Mouse (Mus musculus): Measurements from ENCODE around the gene Swi5.

Gene Swi5

GRCm38 (mm10) chr2:32287923-32288367 lies at the start of gene Swi5:
Gene Swi5 (minus strand): TSS chr2:32288075.
- in situ Hi-C loops (cut with MboI; ENCODE audit: low pct_unique_long_range_greater_than_20kb in 1 of 2, low sequenced_read_pairs in 2 of 2, unreplicated experiment in 1 of 2), result loop anchor here in 1 of 2 experiments (10.0 kb wide), 1 partner anchor 153 kb away; no protein-coding TSS in a partner anchor

- in situ Hi-C loops (cut with MboI; ENCODE audit: low pct_unique_long_range_greater_than_20kb in 1 of 2, low sequenced_read_pairs in 2 of 2, unreplicated experiment in 1 of 2), result no loop called here
Observed at GRCm38 (mm10) chr2:32335888-32336287, 48.0 kb upstream of the Swi5 start.

- in situ Hi-C loops (cut with MboI; ENCODE audit: low pct_unique_long_range_greater_than_20kb in 1 of 2, low sequenced_read_pairs in 2 of 2, unreplicated experiment in 1 of 2), result no loop called here
Observed at GRCm38 (mm10) chr2:32332159-32332558, 44.3 kb upstream of the Swi5 start.

GRCm38 (mm10) chr2:32329531-32329930 lies 41.7 kb upstream of the Swi5 start:
- in situ Hi-C loops (cut with MboI; ENCODE audit: low pct_unique_long_range_greater_than_20kb in 1 of 2, low sequenced_read_pairs in 2 of 2, unreplicated experiment in 1 of 2), result no loop called here

GRCm38 (mm10) chr2:32328911-32329460 lies 41.1 kb upstream of the Swi5 start:
- in situ Hi-C loops (cut with MboI; ENCODE audit: low pct_unique_long_range_greater_than_20kb in 1 of 2, low sequenced_read_pairs in 2 of 2, unreplicated experiment in 1 of 2), result no loop called here

GRCm38 (mm10) chr2:32327200-32327599 lies 39.3 kb upstream of the Swi5 start:
- in situ Hi-C loops (cut with MboI; ENCODE audit: low pct_unique_long_range_greater_than_20kb in 1 of 2, low sequenced_read_pairs in 2 of 2, unreplicated experiment in 1 of 2), result no loop called here

GRCm38 (mm10) chr2:32325342-32325741 lies 37.5 kb upstream of the Swi5 start:
- in situ Hi-C loops (cut with MboI; ENCODE audit: low pct_unique_long_range_greater_than_20kb in 1 of 2, low sequenced_read_pairs in 2 of 2, unreplicated experiment in 1 of 2), result no loop called here

GRCm38 (mm10) chr2:32324322-32324721 lies 36.4 kb upstream of the Swi5 start:
- in situ Hi-C loops (cut with MboI; ENCODE audit: low pct_unique_long_range_greater_than_20kb in 1 of 2, low sequenced_read_pairs in 2 of 2, unreplicated experiment in 1 of 2), result no loop called here

GRCm38 (mm10) chr2:32322754-32323741 lies 35.2 kb upstream of the Swi5 start:
- in situ Hi-C loops (cut with MboI; ENCODE audit: low pct_unique_long_range_greater_than_20kb in 1 of 2, low sequenced_read_pairs in 2 of 2, unreplicated experiment in 1 of 2), result no loop called here

GRCm38 (mm10) chr2:32321591-32322298 lies 33.9 kb upstream of the Swi5 start:
- in situ Hi-C loops (cut with MboI; ENCODE audit: low pct_unique_long_range_greater_than_20kb in 1 of 2, low sequenced_read_pairs in 2 of 2, unreplicated experiment in 1 of 2), result no loop called here

GRCm38 (mm10) chr2:32320721-32321120 lies 32.8 kb upstream of the Swi5 start:
- in situ Hi-C loops (cut with MboI; ENCODE audit: low pct_unique_long_range_greater_than_20kb in 1 of 2, low sequenced_read_pairs in 2 of 2, unreplicated experiment in 1 of 2), result no loop called here

- in situ Hi-C loops (cut with MboI; ENCODE audit: low pct_unique_long_range_greater_than_20kb in 1 of 2, low sequenced_read_pairs in 2 of 2, unreplicated experiment in 1 of 2), result no loop called here
Observed at GRCm38 (mm10) chr2:32319586-32320580, 32.0 kb upstream of the Swi5 start.

GRCm38 (mm10) chr2:32318709-32319585 lies 31.1 kb upstream of the Swi5 start:
- in situ Hi-C loops (cut with MboI; ENCODE audit: low pct_unique_long_range_greater_than_20kb in 1 of 2, low sequenced_read_pairs in 2 of 2, unreplicated experiment in 1 of 2), result no loop called here

GRCm38 (mm10) chr2:32317791-32318417 lies 30.0 kb upstream of the Swi5 start:
- in situ Hi-C loops (cut with MboI; ENCODE audit: low pct_unique_long_range_greater_than_20kb in 1 of 2, low sequenced_read_pairs in 2 of 2, unreplicated experiment in 1 of 2), result no loop called here

- in situ Hi-C loops (cut with MboI; ENCODE audit: low pct_unique_long_range_greater_than_20kb in 1 of 2, low sequenced_read_pairs in 2 of 2, unreplicated experiment in 1 of 2), result no loop called here
Observed at GRCm38 (mm10) chr2:32316887-32317656, 29.2 kb upstream of the Swi5 start.

- in situ Hi-C loops (cut with MboI; ENCODE audit: low pct_unique_long_range_greater_than_20kb in 1 of 2, low sequenced_read_pairs in 2 of 2, unreplicated experiment in 1 of 2), result no loop called here
Observed at GRCm38 (mm10) chr2:32315751-32316150, 27.9 kb upstream of the Swi5 start.

Data from mouse embryonic stem cell (cell line).